31 mouse cellular contexts compared by ENCODE assay signal in genomic region chr11:52196496-52197023, GRCm38 (mm10). TPM values are rescaled to one million over a fixed set of nuclear protein-coding genes. Genes with fewer than 3 reads are reported as not detected.
"Had no signal": no experiment of that assay in that cellular context is flagged by ENCODE, and none has a peak within 500 bp of the region (broad histone marks: within the 10 kb centered on the region; RNA-seq: fewer than 3 reads in every experiment).

No protein-coding gene starts in this region.

RNA-seq across cellular contexts. Expression of gene Olfr1371, which starts 17.2 kb away (rescaled TPM):
- total RNA-seq: forebrain, postnatal 0 days; gastrocnemius, adult 18-20 months; gastrocnemius, adult 2 months; gastrocnemius, adult 8-10 months; gastrocnemius, postnatal 10 days; gastrocnemius, postnatal 14 days; gastrocnemius, postnatal 25 days; gastrocnemius, postnatal 36 days; gastrocnemius, postnatal 4 days; granulocyte monocyte progenitor cell, adult 5-6 weeks; heart, adult 18-20 months; heart, adult 2 months; heart, adult 8-10 months had no signal
- polyA plus RNA-seq: cortical plate, adult 2 months; embryonic facial prominence, embryonic 10.5 days; embryonic facial prominence, embryonic 11.5 days; embryonic facial prominence, embryonic 12.5 days; embryonic facial prominence, embryonic 13.5 days; embryonic facial prominence, embryonic 14.5 days; embryonic facial prominence, embryonic 15.5 days; erythroblast, embryonic 14.5 days; forebrain, embryonic 10.5 days; forebrain, embryonic 11.5 days; forebrain, embryonic 12.5 days; forebrain, embryonic 13.5 days; forebrain, embryonic 14.5 days; forebrain, embryonic 15.5 days; forebrain, embryonic 16.5 days; forebrain, postnatal 0 days; frontal cortex, adult 2 months; gonadal fat pad, adult 2 months; heart, adult 2 months; heart, embryonic 10.5 days had no signal

RNA-seq across cellular contexts. Expression of gene Olfr1373, which starts 51.2 kb away (rescaled TPM):
- total RNA-seq: forebrain, postnatal 0 days; gastrocnemius, adult 18-20 months; gastrocnemius, adult 2 months; gastrocnemius, adult 8-10 months; gastrocnemius, postnatal 10 days; gastrocnemius, postnatal 14 days; gastrocnemius, postnatal 25 days; gastrocnemius, postnatal 36 days; gastrocnemius, postnatal 4 days; granulocyte monocyte progenitor cell, adult 5-6 weeks; heart, adult 18-20 months; heart, adult 2 months; heart, adult 8-10 months had no signal
- polyA plus RNA-seq: cortical plate, adult 2 months; embryonic facial prominence, embryonic 10.5 days; embryonic facial prominence, embryonic 11.5 days; embryonic facial prominence, embryonic 12.5 days; embryonic facial prominence, embryonic 13.5 days; embryonic facial prominence, embryonic 14.5 days; embryonic facial prominence, embryonic 15.5 days; erythroblast, embryonic 14.5 days; forebrain, embryonic 10.5 days; forebrain, embryonic 11.5 days; forebrain, embryonic 12.5 days; forebrain, embryonic 13.5 days; forebrain, embryonic 14.5 days; forebrain, embryonic 15.5 days; forebrain, embryonic 16.5 days; forebrain, postnatal 0 days; frontal cortex, adult 2 months; gonadal fat pad, adult 2 months; heart, adult 2 months; heart, embryonic 10.5 days had no signal
